Mouse (Mus musculus): ENCODE results near the gene Chrm4. TPM values are rescaled to one million over a fixed set of nuclear protein-coding genes. Genes with fewer than 3 reads are reported as not detected.

Chrm4 gene
- polyA plus RNA-seq, 1 experiment, result 0.92 TPM

GRCm38 (mm10) chr2:91939303-91939935, 12.4 kb downstream of the Chrm4 start:
- no peak for TF ChIP-seq GATA1 (IDR thresholded peaks at IDR 0.05; ENCODE audit: borderline replicate concordance, low read length)
- TF ChIP-seq FLI1 (IDR thresholded peaks at IDR 0.05; ENCODE audit: low read length), result no peak
- Histone ChIP-seq H3K9me3 (no peaks in the 10 kb centered on the region), H3K4me1 (peaks cover 95% of the 10 kb centered on the region), H3K36me3 (replicated peaks; ENCODE audit: low read length) (peaks cover 100% of the 10 kb centered on the region), H3K4me3 (replicated peaks) (no peak overlapping the region), H3K27me3 (replicated peaks) (no peaks in the 10 kb centered on the region)

GRCm38 (mm10) chr2:91942356-91942755, 15.3 kb downstream of the Chrm4 start:
- Histone ChIP-seq H3K27me3 (replicated peaks) (no peaks in the 10 kb centered on the region), H3K4me1 (peaks cover 95% of the 10 kb centered on the region), H3K9me3 (no peaks in the 10 kb centered on the region), H3K4me3 (replicated peaks) (peak overlapping the region; percentile 46), H3K36me3 (replicated peaks; ENCODE audit: low read length) (peaks cover 96% of the 10 kb centered on the region)
- TF ChIP-seq GATA1 (IDR thresholded peaks at IDR 0.05; ENCODE audit: borderline replicate concordance, low read length) (no peak), FLI1 (IDR thresholded peaks at IDR 0.05; ENCODE audit: low read length) (no peak)

DNA sequence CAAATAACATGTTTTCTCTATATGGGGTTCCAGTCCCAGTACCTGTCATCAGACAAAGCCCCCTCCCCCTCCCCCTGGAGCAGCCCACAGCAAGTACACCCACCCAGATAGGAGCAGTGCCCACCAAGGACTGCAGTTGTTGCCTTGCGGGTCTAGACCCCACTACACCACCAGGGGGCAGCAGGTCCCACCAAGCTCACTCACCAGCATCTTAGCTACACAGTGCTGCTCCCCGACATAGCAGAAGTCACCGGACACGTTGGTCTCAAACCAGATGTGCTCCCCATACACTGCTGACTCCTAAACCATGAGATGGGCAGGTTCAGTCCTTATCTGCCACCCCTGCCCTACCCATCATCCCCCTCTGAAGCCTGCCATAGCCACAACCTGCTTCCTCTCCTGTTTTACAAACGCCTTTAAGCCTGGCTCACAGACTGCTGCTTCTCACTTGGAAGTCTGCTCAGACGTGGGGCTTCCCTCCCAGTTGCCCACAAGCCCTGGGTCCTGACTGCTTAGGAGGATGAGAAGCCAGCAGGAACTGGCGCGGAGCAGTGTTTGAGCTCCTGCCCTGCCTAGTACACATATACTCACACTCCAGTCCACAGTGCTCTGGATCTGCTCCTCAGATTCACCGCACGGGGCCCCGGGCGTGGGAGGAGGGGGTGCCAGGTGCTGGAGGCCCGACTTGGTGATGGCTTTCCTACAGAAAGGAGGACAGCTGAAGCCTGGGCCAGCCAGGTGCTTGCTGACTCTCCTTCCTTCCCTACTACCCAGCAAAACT, 17.3 kb downstream of the Chrm4 start:
- peaks cover 95% of the 10 kb centered on the region for H3K4me1 ChIP-seq
- no peaks in the 10 kb centered on the region for H3K27me3 ChIP-seq (replicated peaks)
- no peaks in the 10 kb centered on the region for H3K9me3 ChIP-seq
- TF ChIP-seq FLI1 (IDR thresholded peaks at IDR 0.05; ENCODE audit: low read length), result no peak
- TF ChIP-seq GATA1 (IDR thresholded peaks at IDR 0.05; ENCODE audit: borderline replicate concordance, low read length), result no peak
- H3K36me3 ChIP-seq (replicated peaks; ENCODE audit: low read length), result peaks cover 82% of the 10 kb centered on the region
- peak overlapping the region; percentile 93 for H3K4me3 ChIP-seq (replicated peaks)

DNA sequence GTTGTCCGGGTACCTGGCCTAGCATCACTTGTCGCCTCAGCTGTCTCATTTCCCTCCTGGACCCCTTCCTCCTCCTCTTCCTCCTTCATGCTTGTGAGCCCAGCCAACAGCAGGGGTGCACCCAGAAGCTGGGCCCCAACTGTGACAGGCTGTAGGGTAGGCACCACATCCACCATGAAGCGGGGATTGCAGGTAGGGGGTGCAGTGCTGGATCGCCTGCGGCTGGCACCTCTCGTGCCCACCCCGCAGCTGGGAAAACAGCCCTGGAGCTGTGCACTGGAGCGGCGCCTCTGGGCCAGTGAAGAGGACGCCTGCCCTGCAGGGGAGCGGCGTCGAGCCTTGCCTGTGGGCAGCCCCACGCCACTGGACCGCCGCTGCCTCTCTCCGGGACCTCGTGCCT, 18.4 kb downstream of the Chrm4 start, which contains the start of gene Gm9821:
Gm9821 (plus strand) TSS at position 221 of the 400 bp plus-strand sequence.
- Histone ChIP-seq H3K4me3 (replicated peaks) (peak within 1 kb of the TSS; percentile 93), H3K4me1 (peaks cover 96% of the 10 kb centered on the region), H3K36me3 (replicated peaks; ENCODE audit: low read length) (peaks cover 76% of the 10 kb centered on the region), H3K9me3 (no peaks in the 10 kb centered on the region), H3K27me3 (replicated peaks) (no peaks in the 10 kb centered on the region)
- TF ChIP-seq FLI1 (IDR thresholded peaks at IDR 0.05; ENCODE audit: low read length), result no peak
- TF ChIP-seq GATA1 (IDR thresholded peaks at IDR 0.05; ENCODE audit: borderline replicate concordance, low read length), result no peak

- TF ChIP-seq FLI1 (IDR thresholded peaks at IDR 0.05; ENCODE audit: low read length) (no peak), GATA1 (IDR thresholded peaks at IDR 0.05; ENCODE audit: borderline replicate concordance, low read length) (no peak)
- no peaks in the 10 kb centered on the region for H3K9me3 ChIP-seq
- peaks cover 100% of the 10 kb centered on the region for H3K4me1 ChIP-seq
- H3K27me3 ChIP-seq (replicated peaks), result no peaks in the 10 kb centered on the region
- peak overlapping the region; percentile 93 for H3K4me3 ChIP-seq (replicated peaks)
- peaks cover 66% of the 10 kb centered on the region for H3K36me3 ChIP-seq (replicated peaks; ENCODE audit: low read length)
Measured at GRCm38 (mm10) chr2:91946836-91947235, 19.8 kb downstream of the Chrm4 start.

DNA sequence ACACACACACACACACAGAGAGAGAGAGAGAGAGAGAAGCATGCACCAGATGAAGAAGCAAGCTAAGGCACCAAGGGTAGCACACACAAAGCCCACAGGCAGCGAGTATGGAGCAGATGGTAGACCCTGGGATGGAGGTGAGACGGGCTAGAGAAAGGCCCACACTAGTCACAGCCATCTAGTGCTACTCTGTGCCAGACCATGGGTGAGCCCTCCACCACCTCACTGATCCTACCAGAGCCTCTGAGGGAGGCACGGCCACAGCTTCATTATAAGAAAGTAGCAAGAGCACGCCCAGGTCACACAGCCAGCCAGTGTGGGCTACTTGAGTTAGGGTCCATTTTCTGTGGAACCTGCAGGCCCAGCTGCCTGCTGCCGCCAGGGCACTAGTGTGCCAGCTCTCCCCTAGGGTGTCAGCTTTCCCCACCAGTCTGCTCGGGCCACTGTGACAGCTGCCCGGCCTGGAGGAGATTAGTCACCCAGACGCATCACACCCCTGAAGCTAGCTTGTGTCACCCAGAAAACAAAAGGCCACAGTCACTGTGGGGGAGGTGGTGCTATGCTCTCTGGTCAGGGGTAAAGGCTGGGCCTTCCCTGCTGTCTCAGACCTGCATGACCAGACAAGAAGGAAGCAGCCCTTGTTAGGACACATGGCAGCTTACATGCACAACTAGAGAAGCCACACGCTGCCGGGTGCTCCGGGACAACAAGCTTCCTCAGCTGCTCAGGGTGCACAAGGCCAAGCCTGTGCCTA, 20.5 kb downstream of the Chrm4 start:
- Histone ChIP-seq H3K36me3 (replicated peaks; ENCODE audit: low read length) (peaks cover 63% of the 10 kb centered on the region), H3K9me3 (no peaks in the 10 kb centered on the region), H3K4me1 (peaks cover 100% of the 10 kb centered on the region), H3K27me3 (replicated peaks) (no peaks in the 10 kb centered on the region), H3K4me3 (replicated peaks) (peak overlapping the region; percentile 93)
- TF ChIP-seq GATA1 (IDR thresholded peaks at IDR 0.05; ENCODE audit: borderline replicate concordance, low read length) (no peak), FLI1 (IDR thresholded peaks at IDR 0.05; ENCODE audit: low read length) (no peak)

DNA sequence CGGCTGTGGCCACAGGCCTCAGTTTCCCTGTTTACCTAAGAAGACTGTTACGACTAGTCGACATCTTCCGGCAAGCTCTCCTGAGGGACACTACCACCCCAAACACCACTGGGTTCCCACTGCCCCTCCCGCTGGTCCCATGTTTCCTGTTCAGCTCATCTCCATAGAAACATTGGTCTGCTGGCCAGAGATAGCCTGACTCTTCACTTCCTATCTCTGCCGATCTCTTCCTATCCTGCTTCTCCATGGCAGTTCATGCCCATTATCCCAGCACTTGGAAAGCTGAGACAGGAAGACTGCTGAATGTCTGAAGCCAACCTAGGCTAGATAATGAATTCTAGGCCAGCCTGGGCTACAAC, 21.1 kb downstream of the Chrm4 start:
- H3K27me3 ChIP-seq (replicated peaks), result no peaks in the 10 kb centered on the region
- peaks cover 60% of the 10 kb centered on the region for H3K36me3 ChIP-seq (replicated peaks; ENCODE audit: low read length)
- peaks cover 100% of the 10 kb centered on the region for H3K4me1 ChIP-seq

GRCm38 (mm10) chr2:91948792-91949241, 21.8 kb downstream of the Chrm4 start:
- H3K4me1 ChIP-seq, result peaks cover 100% of the 10 kb centered on the region
- H3K36me3 ChIP-seq (replicated peaks; ENCODE audit: low read length), result peaks cover 60% of the 10 kb centered on the region
- peak overlapping the region; percentile 93 for H3K4me3 ChIP-seq (replicated peaks)

More for the DNA sequence above, 21.1 kb downstream of the Chrm4 start:
- Histone ChIP-seq H3K4me3 (replicated peaks) (peak overlapping the region; percentile 93), H3K9me3 (no peaks in the 10 kb centered on the region)
- TF ChIP-seq FLI1 (IDR thresholded peaks at IDR 0.05; ENCODE audit: low read length), result peak; percentile 62; the same call in 1 of the 2 replicates
- peak; percentile 98 for TF ChIP-seq GATA1 (IDR thresholded peaks at IDR 0.05; ENCODE audit: borderline replicate concordance, low read length)

DNA sequence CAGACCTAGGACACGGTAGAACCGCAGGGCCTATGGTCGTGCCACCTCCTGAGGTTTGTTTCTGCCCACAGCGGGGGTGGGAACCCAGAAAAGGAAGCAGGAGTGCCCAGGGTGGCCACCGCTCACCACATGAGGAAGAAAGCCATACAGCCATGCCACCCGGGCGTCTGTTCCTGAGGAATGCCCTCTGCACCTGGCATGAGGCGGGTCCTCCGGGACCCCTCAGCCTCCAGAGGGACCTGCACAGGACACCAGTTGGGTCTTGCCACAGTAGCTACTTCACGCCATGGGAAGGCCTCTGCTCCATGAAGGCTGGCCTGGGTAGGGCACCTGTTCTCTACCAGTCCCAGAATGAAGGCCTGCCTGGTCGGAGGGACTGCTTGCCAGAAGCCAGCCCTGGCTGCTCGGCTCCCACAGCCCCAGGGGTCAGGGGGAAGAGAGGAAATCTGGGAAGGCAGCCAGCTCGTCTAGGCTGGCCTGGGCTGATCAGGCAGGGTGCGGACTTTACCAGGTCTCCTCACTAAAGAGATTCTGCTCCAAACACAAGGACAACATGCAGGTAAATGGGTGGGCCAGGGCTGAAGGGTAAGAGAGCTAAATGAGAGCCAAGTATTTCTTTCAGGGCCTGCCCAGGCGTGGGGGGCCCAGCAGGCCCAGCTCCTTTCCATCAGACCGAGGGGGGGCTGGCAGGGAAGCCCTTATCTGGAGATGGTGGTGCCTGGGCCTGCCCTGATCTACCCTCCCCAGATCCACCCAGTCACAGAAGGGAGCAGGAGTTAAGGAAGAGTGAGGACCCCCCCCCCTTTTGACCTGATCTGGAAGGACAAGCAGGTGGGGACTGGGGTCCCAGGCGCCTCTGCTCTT, 22.6 kb downstream of the Chrm4 start:
- Histone ChIP-seq H3K27me3 (replicated peaks) (no peaks in the 10 kb centered on the region), H3K36me3 (replicated peaks; ENCODE audit: low read length) (peaks cover 58% of the 10 kb centered on the region), H3K4me1 (peaks cover 100% of the 10 kb centered on the region), H3K4me3 (replicated peaks) (peak overlapping the region; percentile 93), H3K9me3 (no peaks in the 10 kb centered on the region)
- TF ChIP-seq FLI1 (IDR thresholded peaks at IDR 0.05; ENCODE audit: low read length) (no peak), GATA1 (IDR thresholded peaks at IDR 0.05; ENCODE audit: borderline replicate concordance, low read length) (no peak)

More at GRCm38 (mm10) chr2:91948792-91949241, 21.8 kb downstream of the Chrm4 start:
- no peak for TF ChIP-seq GATA1 (IDR thresholded peaks at IDR 0.05; ENCODE audit: borderline replicate concordance, low read length)
- no peak for TF ChIP-seq FLI1 (IDR thresholded peaks at IDR 0.05; ENCODE audit: low read length)
- Histone ChIP-seq H3K27me3 (replicated peaks) (no peaks in the 10 kb centered on the region), H3K9me3 (no peaks in the 10 kb centered on the region)
